Mouse (Mus musculus) C2C12 (cell line): ENCODE measurements around the gene Enah. TPM values are rescaled to one million over a fixed set of nuclear protein-coding genes. Genes with fewer than 3 reads are reported as not detected.

Experiments used
- H3K27me3 ChIP-seq: one replicate; pipeline ENCODE4 v1.6.1; 2011; ENCODE audit not compliant: control insufficient read depth, insufficient read depth, insufficient read length
- H3K36me3 ChIP-seq: one replicate; pipeline ENCODE4 v1.6.1; 2011; ENCODE audit not compliant: control insufficient read depth, insufficient read depth
- H3K4me3 ChIP-seq: one replicate; pipeline ENCODE4 v1.5.1; 2011; ENCODE audit warnings: mild to moderate bottlenecking, control low read depth; ENCODE audit not compliant: poor library complexity, insufficient read depth, severe bottlenecking
- H3K79me2 ChIP-seq: one replicate; pipeline ENCODE4 v1.6.1; 2011; ENCODE audit not compliant: control insufficient read depth, insufficient read depth
- H3K79me3 ChIP-seq: one replicate; pipeline ENCODE4 v1.6.1; 2011; ENCODE audit warnings: low read depth, control low read depth
- H3ac ChIP-seq: one replicate; pipeline ENCODE3; 2011; ENCODE audit warnings: low read depth; ENCODE audit not compliant: control insufficient read depth, insufficient read length
- CEBPB ChIP-seq: IDR thresholded peaks from one replicate; pipeline ENCODE4 v1.6.1; 2011; ENCODE audit warnings: low read depth, mild to moderate bottlenecking, control low read depth, moderate library complexity
- CTCF ChIP-seq: IDR thresholded peaks from one replicate; pipeline ENCODE4 v1.5.1; 2011; ENCODE audit not compliant: control insufficient read depth, insufficient read depth, insufficient read length
- FOSL1 ChIP-seq: IDR thresholded peaks from one replicate; pipeline ENCODE4 v1.8.0; 2011; ENCODE audit warnings: mild to moderate bottlenecking, low read length; ENCODE audit not compliant: poor library complexity, insufficient read depth, severe bottlenecking
- MAX ChIP-seq: IDR thresholded peaks from one replicate; pipeline ENCODE4 v1.6.1; 2011; ENCODE audit warnings: mild to moderate bottlenecking, control low read depth
- MYOD1 ChIP-seq: IDR thresholded peaks from one replicate; pipeline ENCODE4 v1.6.1; 2011; ENCODE audit warnings: low read depth; ENCODE audit not compliant: control insufficient read depth, insufficient read length
- MYOG ChIP-seq: IDR thresholded peaks from one replicate; pipeline ENCODE4 v1.6.1; 2011; ENCODE audit not compliant: control insufficient read depth, insufficient read length; ENCODE audit errors: extremely low read depth
- USF1 ChIP-seq: IDR thresholded peaks from one replicate; pipeline ENCODE4 v1.6.1; 2011; ENCODE audit warnings: low read depth, mild to moderate bottlenecking, control low read depth, moderate library complexity
- polyA plus RNA-seq: library from polyadenylated mRNA; unstranded; fragments of >200 nt; fragmentation: generic; extraction: Trizol; gene quantifications from one replicate; pipeline ENCODE4 v1.2.1, GENCODE M21; 2012; ENCODE audit warnings: missing spikeins

The Enah gene
- polyA plus RNA-seq, 1 experiment: 12.7 TPM

DNA sequence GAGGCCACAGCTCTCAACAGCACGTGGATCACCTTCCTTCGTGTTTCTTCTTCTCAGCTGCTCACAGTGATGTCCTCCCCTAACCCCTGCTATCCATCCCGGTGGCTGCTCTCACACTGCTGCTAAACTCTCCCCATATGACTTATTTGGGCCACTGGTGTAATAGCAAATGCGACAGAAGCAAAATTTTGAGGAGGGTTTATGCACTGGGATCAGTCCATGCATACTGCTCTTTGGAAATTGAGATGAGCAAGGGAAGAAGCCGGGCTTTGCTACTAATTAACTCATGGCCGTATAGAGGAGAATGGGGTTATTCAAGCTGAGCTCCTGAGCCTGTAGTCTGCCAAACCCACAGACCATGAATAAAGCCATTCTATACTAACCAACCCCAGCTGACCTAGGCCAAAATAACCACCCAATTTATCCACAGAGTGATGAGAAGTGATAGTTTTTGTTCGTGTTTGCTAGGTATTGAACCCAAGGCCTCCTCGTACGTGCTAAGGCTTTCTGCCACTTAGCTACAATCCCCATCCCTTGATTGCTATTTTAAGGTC, 7.7 kb upstream of the Enah start:
- H3K79me2 ChIP-seq: no peaks in the 10 kb centered on the region
- no peaks in the 10 kb centered on the region for H3K79me3 ChIP-seq
- no peak for TF ChIP-seq MAX
- no peak for TF ChIP-seq CEBPB
- TF ChIP-seq FOSL1: no peak
- TF ChIP-seq CTCF: no peak
- no peak for TF ChIP-seq MYOD1
- no peak for TF ChIP-seq USF1
- no peak for TF ChIP-seq MYOG
- no peaks in the 10 kb centered on the region for H3K27me3 ChIP-seq
- no peak overlapping the region for H3K4me3 ChIP-seq
- no peaks in the 10 kb centered on the region for H3K36me3 ChIP-seq
- H3ac ChIP-seq: no peak overlapping the region

GRCm38 (mm10) chr1:182026821-182027220, 7.0 kb upstream of the Enah start:
- H3K27me3 ChIP-seq: no peaks in the 10 kb centered on the region
- no peak overlapping the region for H3K4me3 ChIP-seq
- TF ChIP-seq MYOD1 (no peak), CTCF (no peak), CEBPB (no peak), USF1 (no peak), FOSL1 (no peak), MAX (no peak), MYOG (no peak)
- H3ac ChIP-seq: no peak overlapping the region
- H3K79me2 ChIP-seq: no peaks in the 10 kb centered on the region
- H3K36me3 ChIP-seq: no peaks in the 10 kb centered on the region
- no peaks in the 10 kb centered on the region for H3K79me3 ChIP-seq

DNA sequence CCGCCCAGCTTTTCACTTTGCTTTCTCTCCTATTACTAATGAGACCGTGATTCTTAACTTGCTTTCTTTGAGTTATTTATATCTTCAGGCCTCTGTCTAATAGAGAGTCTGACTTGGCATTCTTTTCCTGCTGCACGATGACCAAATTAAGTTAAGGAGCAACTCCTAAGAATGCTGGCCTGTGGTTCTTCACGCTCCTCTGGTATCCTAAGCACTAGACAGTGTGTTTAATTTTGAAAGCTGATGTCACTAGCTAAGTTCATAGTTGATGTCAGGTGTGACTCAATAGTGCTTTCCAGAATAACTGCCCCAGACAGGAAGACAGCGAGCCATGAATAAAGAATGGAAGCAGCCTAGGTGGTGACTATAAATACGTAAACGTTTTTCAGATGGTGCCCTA, 6.3 kb upstream of the Enah start:
- no peak overlapping the region for H3K4me3 ChIP-seq
- H3ac ChIP-seq: no peak overlapping the region
- no peaks in the 10 kb centered on the region for H3K79me3 ChIP-seq
- H3K27me3 ChIP-seq: no peaks in the 10 kb centered on the region
- TF ChIP-seq CTCF: no peak
- TF ChIP-seq MYOG: no peak
- no peak for TF ChIP-seq MAX
- TF ChIP-seq FOSL1: no peak
- TF ChIP-seq USF1: no peak
- TF ChIP-seq MYOD1: no peak
- TF ChIP-seq CEBPB: no peak
- H3K36me3 ChIP-seq: no peaks in the 10 kb centered on the region
- no peaks in the 10 kb centered on the region for H3K79me2 ChIP-seq

- Histone ChIP-seq H3K4me3 (no peak overlapping the region), H3K36me3 (no peaks in the 10 kb centered on the region), H3K79me3 (no peaks in the 10 kb centered on the region), H3K79me2 (peaks cover 9% of the 10 kb centered on the region), H3K27me3 (no peaks in the 10 kb centered on the region), H3ac (no peak overlapping the region)
- TF ChIP-seq FOSL1 (peak; percentile 38), CTCF (no peak), MYOG (no peak), MYOD1 (peak; percentile 18), USF1 (peak; percentile 77), CEBPB (no peak)
These were observed 2.0 kb upstream of the Enah start for GRCm38 (mm10) chr1:182021691-182022299.

- peaks cover 10% of the 10 kb centered on the region for H3K79me2 ChIP-seq
- no peak overlapping the region for H3K4me3 ChIP-seq
- no peaks in the 10 kb centered on the region for H3K36me3 ChIP-seq
- no peak overlapping the region for H3ac ChIP-seq
- TF ChIP-seq MAX: no peak
- TF ChIP-seq FOSL1: no peak
- no peak for TF ChIP-seq CEBPB
- H3K79me3 ChIP-seq: no peaks in the 10 kb centered on the region
- no peaks in the 10 kb centered on the region for H3K27me3 ChIP-seq
These were observed 1.2 kb upstream of the Enah start for GRCm38 (mm10) chr1:182020831-182021460.
